Comparison of ENCODE assay signal across 18 mouse cellular contexts in genomic region chr8:124970312-124970933, GRCm38 (mm10). TPM values are rescaled to one million over a fixed set of nuclear protein-coding genes. Genes with fewer than 3 reads are reported as not detected.
DNase-seq lines count a peak whose midpoint lies in the region; ATAC-seq lines count a peak whose summit lies in the region.
"Had no signal": no experiment of that assay in that cellular context is flagged by ENCODE, and none has a peak within 500 bp of the region (broad histone marks: within the 10 kb centered on the region; RNA-seq: fewer than 3 reads in every experiment).

No protein-coding gene starts in this region.

- no peaks in the 10 kb centered on the region for H3K36me3 ChIP-seq in embryonic facial prominence, embryonic 14.5 days (ENCODE audit: control insufficient read depth, insufficient read depth, low read length)
- H3K36me3 ChIP-seq in embryonic facial prominence, embryonic 10.5 days (replicated peaks): no peaks in the 10 kb centered on the region
- H3K36me3 ChIP-seq: forebrain, embryonic 15.5 days; heart, embryonic 10.5 days; heart, embryonic 15.5 days; hindbrain, embryonic 10.5 days; intestine, embryonic 15.5 days had no signal

- no peak overlapping the region for H3K4me3 ChIP-seq in embryonic facial prominence, embryonic 14.5 days (ENCODE audit: low read depth, low read length)
- H3K4me3 ChIP-seq in embryonic facial prominence, embryonic 10.5 days: no peak overlapping the region
- H3K4me3 ChIP-seq: forebrain, embryonic 15.5 days; heart, embryonic 10.5 days; heart, embryonic 15.5 days; hindbrain, embryonic 10.5 days; intestine, embryonic 15.5 days had no signal

- H3K9me3 ChIP-seq in embryonic facial prominence, embryonic 14.5 days (ENCODE audit: control insufficient read depth, low read length): peaks cover 7% of the 10 kb centered on the region; the same call in 1 of the 2 replicates
- no peaks in the 10 kb centered on the region for H3K9me3 ChIP-seq in embryonic facial prominence, embryonic 10.5 days
- H3K9me3 ChIP-seq: forebrain, embryonic 15.5 days; heart, embryonic 10.5 days; heart, embryonic 15.5 days; hindbrain, embryonic 10.5 days; intestine, embryonic 15.5 days had no signal

- ATAC-seq in embryonic facial prominence, embryonic 14.5 days (ENCODE audit: low read depth): 0 out of 2 replicates have a peak, but pooled peaks have one; percentile 22
- ATAC-seq in megakaryocyte progenitor cell, adult 5-6 weeks (replicated peaks; ENCODE audit: poor library complexity): no peak
- ATAC-seq: forebrain, embryonic 15.5 days; intestine, embryonic 15.5 days had no signal

- no peak overlapping the region for H3K4me2 ChIP-seq in embryonic facial prominence, embryonic 14.5 days (ENCODE audit: low read depth, low read length)
- H3K4me2 ChIP-seq: forebrain, embryonic 15.5 days; heart, embryonic 15.5 days; hindbrain, embryonic 14.5 days had no signal

- H3K9ac ChIP-seq in embryonic facial prominence, embryonic 14.5 days (ENCODE audit: low read depth, low read length): no peak overlapping the region
- H3K9ac ChIP-seq: forebrain, embryonic 15.5 days; heart, embryonic 15.5 days; hindbrain, embryonic 14.5 days; intestine, embryonic 15.5 days had no signal

- no peaks in the 10 kb centered on the region for H3K4me1 ChIP-seq in embryonic facial prominence, embryonic 14.5 days (ENCODE audit: control insufficient read depth, insufficient read depth, low read length)
- peaks cover 14% of the 10 kb centered on the region for H3K4me1 ChIP-seq in embryonic facial prominence, embryonic 10.5 days
- H3K4me1 ChIP-seq: forebrain, embryonic 15.5 days; heart, embryonic 15.5 days; hindbrain, embryonic 10.5 days had no signal

- 54% methylated on average over 6 of the region's 6 CpGs for WGBS in embryonic facial prominence, embryonic 14.5 days
- WGBS in embryonic facial prominence, embryonic 10.5 days: 80% methylated on average over 6 of the region's 6 CpGs

- H3K27me3 ChIP-seq in embryonic facial prominence, embryonic 14.5 days (replicated peaks; ENCODE audit: control insufficient read depth, insufficient read depth, low read length): no peaks in the 10 kb centered on the region
- no peaks in the 10 kb centered on the region for H3K27me3 ChIP-seq in embryonic facial prominence, embryonic 10.5 days (replicated peaks; ENCODE audit: low read depth, poor library complexity, severe bottlenecking)
- H3K27me3 ChIP-seq: forebrain, embryonic 15.5 days; heart, embryonic 15.5 days; intestine, embryonic 15.5 days had no signal

- DNase-seq in embryonic facial prominence, embryonic 14.5 days (ENCODE audit: low spot score): peak; percentile 62
- DNase-seq in embryonic facial prominence, embryonic 10.5 days (ENCODE audit: low spot score): no peak
- DNase-seq in ES-CJ7 (ENCODE audit: low read depth, low spot score): peak; percentile 55
- peak; percentile 64 for DNase-seq in ZHBTc4 (ENCODE audit: low read depth, low spot score)
- DNase-seq in thymus, postnatal 10 days (ENCODE audit: low spot score in 2 of 2): peak; percentile 38 to 57
- DNase-seq in frontal cortex, adult 2 months (ENCODE audit: extremely low spot score in 1 of 2, low spot score in 1 of 2): no peak
- no peak for DNase-seq in kidney, adult 11 months
- DNase-seq: cerebellum, adult 11 months; cerebellum, adult 8-10 months; gastrocnemius, postnatal 10 days; heart, adult 18-20 months had no signal

- no peak overlapping the region for H3K27ac ChIP-seq in embryonic facial prominence, embryonic 14.5 days (replicated peaks; ENCODE audit: low read depth, low read length)
- H3K27ac ChIP-seq in embryonic facial prominence, embryonic 10.5 days (replicated peaks): no peak overlapping the region
- H3K27ac ChIP-seq: forebrain, embryonic 15.5 days; heart, embryonic 15.5 days; hindbrain, embryonic 10.5 days; hindbrain, embryonic 14.5 days; intestine, embryonic 15.5 days had no signal

RNA-seq across cellular contexts. Expression of gene Egln1, which starts 21.3 kb away (rescaled TPM):
- 17.1 and 17.2 TPM in 2 replicates for polyA plus RNA-seq in embryonic facial prominence, embryonic 14.5 days (2014; fragmentation: Nextera tagmentation; extraction: Ambion mirVana)
- polyA plus RNA-seq in embryonic facial prominence, embryonic 10.5 days (2016; fragmentation: Nextera tagmentation; extraction: Ambion mirVana): 10.2 and 10.9 TPM in 2 replicates
- polyA plus RNA-seq in frontal cortex, adult 2 months (2012; rRNA removed): 55.8 and 61.7 TPM in 2 replicates
- 30.2 and 32.0 TPM in 2 replicates for total RNA-seq in megakaryocyte progenitor cell, adult 5-6 weeks (2015)
- 21.9 and 25.0 TPM in 2 replicates for total RNA-seq in megakaryocyte progenitor cell, adult 5-6 weeks (2017)

RNA-seq across cellular contexts. Expression of gene Tsnax, which starts 42.4 kb away (rescaled TPM):
- polyA plus RNA-seq in embryonic facial prominence, embryonic 14.5 days (2014; fragmentation: Nextera tagmentation; extraction: Ambion mirVana): 130 and 138 TPM in 2 replicates
- polyA plus RNA-seq in embryonic facial prominence, embryonic 10.5 days (2016; fragmentation: Nextera tagmentation; extraction: Ambion mirVana): 128 and 133 TPM in 2 replicates
- polyA plus RNA-seq in frontal cortex, adult 2 months (2012; rRNA removed): 196 and 206 TPM in 2 replicates
- total RNA-seq in megakaryocyte progenitor cell, adult 5-6 weeks (2015): 52.7 and 57.6 TPM in 2 replicates
- total RNA-seq in megakaryocyte progenitor cell, adult 5-6 weeks (2017): 71.7 and 88.4 TPM in 2 replicates

Comparison
In these comparisons a context has a peak if more than half of its experiments do, and no peak if none do; other contexts are left out.
1. DNase-seq: peak in embryonic facial prominence, embryonic 14.5 days (single experiment), ES-CJ7 (single experiment), ZHBTc4 (single experiment) and thymus, postnatal 10 days (2 of 2); none in embryonic facial prominence, embryonic 10.5 days (single experiment), frontal cortex, adult 2 months (0 of 2) and kidney, adult 11 months (single experiment).